Mouse (Mus musculus) heart, embryonic 16.5 days (tissue): ENCODE data around the gene Hk2. TPM values are rescaled to one million over a fixed set of nuclear protein-coding genes. Genes with fewer than 3 reads are reported as not detected.

ENCODE experiments used
- ATAC-seq: fragments of 200-750 bp; cut with Nextera tagmentation; replicated peaks from 2 replicates; pipeline ENCODE4 v1.8.0; 2017; ENCODE audit warnings: moderate number of reproducible peaks; ENCODE audit not compliant: insufficient read depth, low FRiP score; ENCODE audit errors: extremely low read depth
- H3K27ac ChIP-seq: fragments of 300-500 bp; sonication (generic); 2 replicates; pipeline ENCODE4 v1.5.1; 2014; ENCODE audit warnings: mild to moderate bottlenecking, low read length, control low read depth, moderate library complexity
- H3K27me3 ChIP-seq: fragments of 300-500 bp; sonication (generic); 2 replicates; pipeline ENCODE4 v1.6.1; 2014; ENCODE audit warnings: low read length, mixed read lengths; ENCODE audit not compliant: control insufficient read depth, insufficient read depth
- H3K36me3 ChIP-seq: fragments of 300-500 bp; sonication (generic); 2 replicates; pipeline ENCODE4 v1.6.1; 2014; ENCODE audit not compliant: control insufficient read depth, insufficient read depth
- H3K4me1 ChIP-seq: fragments of 300-500 bp; sonication (generic); 2 replicates; pipeline ENCODE4 v1.6.1; 2014; ENCODE audit warnings: low read length, mixed read lengths; ENCODE audit not compliant: control insufficient read depth, insufficient read depth
- H3K4me2 ChIP-seq: fragments of 300-500 bp; sonication (generic); 2 replicates; pipeline ENCODE4 v1.6.1; 2014; ENCODE audit warnings: low read depth, mild to moderate bottlenecking, control low read depth, low read length
- H3K4me3 ChIP-seq: fragments of 300-500 bp; sonication (generic); 2 replicates; pipeline ENCODE4 v1.5.1; 2014; ENCODE audit warnings: mild to moderate bottlenecking, control low read depth, low read length
- H3K9ac ChIP-seq: fragments of 300-500 bp; sonication (generic); 2 replicates; pipeline ENCODE4 v1.6.1; 2014; ENCODE audit warnings: low read length, control low read depth
- H3K9me3 ChIP-seq: fragments of 300-500 bp; sonication (generic); replicated peaks from 2 replicates; pipeline ENCODE4 v1.6.1; 2016; ENCODE audit warnings: low read length; ENCODE audit not compliant: control insufficient read depth
- WGBS: fragments of 180-500 bp; shearing (Covaris S2); extraction: QIAGEN DNeasy Blood & Tissue Kit; methylation state at CpG from one replicate; pipeline ENCODE4 v1.1.7; 2014; 5-methylcytosine and 5-hydroxymethylcytosine counted together
- polyA plus RNA-seq: library from polyadenylated mRNA; unstranded; fragments of >200 nt; fragmentation: Nextera tagmentation; extraction: Ambion mirVana; gene quantifications from 2 replicates; pipeline ENCODE4 v1.2.1, GENCODE M21; 2015

Hk2 gene
- polyA plus RNA-seq, 1 experiment from 2014 or later, result 37.4 TPM

- Histone ChIP-seq H3K9me3 (no peaks in the 10 kb centered on the region), H3K9ac (no peak overlapping the region), H3K36me3 (no peaks in the 10 kb centered on the region), H3K4me3 (no peak overlapping the region), H3K27me3 (no peaks in the 10 kb centered on the region), H3K4me2 (no peak overlapping the region), H3K4me1 (no peaks in the 10 kb centered on the region), H3K27ac (no peak overlapping the region)
- ATAC-seq, result no peak
- WGBS, result 83% methylated on average over 3 of the region's 3 CpGs
These were observed 58.6 kb downstream of the Hk2 start for GRCm38 (mm10) chr6:82715653-82716052.

- Histone ChIP-seq H3K27me3 (no peaks in the 10 kb centered on the region), H3K27ac (no peak overlapping the region), H3K4me3 (no peak overlapping the region), H3K4me1 (no peaks in the 10 kb centered on the region), H3K9me3 (no peaks in the 10 kb centered on the region), H3K4me2 (no peak overlapping the region), H3K9ac (no peak overlapping the region), H3K36me3 (no peaks in the 10 kb centered on the region)
- 79% methylated on average over 6 of the region's 6 CpGs for WGBS
- no peak for ATAC-seq
These were observed 59.0 kb downstream of the Hk2 start for GRCm38 (mm10) chr6:82715253-82715652.

- H3K4me1 ChIP-seq, result no peaks in the 10 kb centered on the region
- H3K27me3 ChIP-seq, result no peaks in the 10 kb centered on the region
- H3K4me2 ChIP-seq, result no peak overlapping the region
- no peak overlapping the region for H3K27ac ChIP-seq
- no peak overlapping the region for H3K9ac ChIP-seq
- H3K9me3 ChIP-seq, result no peaks in the 10 kb centered on the region
- no peaks in the 10 kb centered on the region for H3K36me3 ChIP-seq
- WGBS, result 80% methylated on average over 5 of the region's 5 CpGs
- no peak for ATAC-seq
- no peak overlapping the region for H3K4me3 ChIP-seq
These were observed 59.4 kb downstream of the Hk2 start for GRCm38 (mm10) chr6:82714841-82715240.

- H3K36me3 ChIP-seq, result no peaks in the 10 kb centered on the region
- H3K9me3 ChIP-seq, result no peaks in the 10 kb centered on the region
- no peaks in the 10 kb centered on the region for H3K27me3 ChIP-seq
- ATAC-seq, result peak; percentile 58; the same call in 1 of the 2 replicates
- no peak overlapping the region for H3K4me3 ChIP-seq
- 17% methylated on average over 3 of the region's 3 CpGs for WGBS
- no peaks in the 10 kb centered on the region for H3K4me1 ChIP-seq
- H3K27ac ChIP-seq, result no peak overlapping the region
- no peak overlapping the region for H3K4me2 ChIP-seq
- H3K9ac ChIP-seq, result no peak overlapping the region
These were observed 60.0 kb downstream of the Hk2 start for GRCm38 (mm10) chr6:82714243-82714642.

- H3K4me3 ChIP-seq, result no peak overlapping the region
- no peak overlapping the region for H3K9ac ChIP-seq
- H3K4me2 ChIP-seq, result no peak overlapping the region
- H3K9me3 ChIP-seq, result no peaks in the 10 kb centered on the region
- 75% methylated on average over 3 of the region's 3 CpGs for WGBS
- ATAC-seq, result no peak
- no peak overlapping the region for H3K27ac ChIP-seq
- no peaks in the 10 kb centered on the region for H3K36me3 ChIP-seq
- no peaks in the 10 kb centered on the region for H3K4me1 ChIP-seq
- no peaks in the 10 kb centered on the region; the same call in 1 of the 2 replicates for H3K27me3 ChIP-seq
These were observed 66.5 kb downstream of the Hk2 start for GRCm38 (mm10) chr6:82707742-82708141.

GRCm38 (mm10) chr6:82707241-82707640 is 67.0 kb downstream of the Hk2 start:
- H3K4me3 ChIP-seq, result no peak overlapping the region
- no peaks in the 10 kb centered on the region for H3K9me3 ChIP-seq
- no peak for ATAC-seq
- H3K27ac ChIP-seq, result no peak overlapping the region
- H3K36me3 ChIP-seq, result no peaks in the 10 kb centered on the region
- WGBS, result 86% methylated on average over 10 of the region's 10 CpGs
- no peaks in the 10 kb centered on the region for H3K4me1 ChIP-seq
- no peak overlapping the region for H3K4me2 ChIP-seq
- no peak overlapping the region for H3K9ac ChIP-seq
- H3K27me3 ChIP-seq, result no peaks in the 10 kb centered on the region; the same call in 1 of the 2 replicates

- Histone ChIP-seq H3K4me1 (no peaks in the 10 kb centered on the region), H3K4me2 (no peak within 1 kb of the TSS), H3K36me3 (no peaks in the 10 kb centered on the region), H3K27ac (no peak within 1 kb of the TSS), H3K9me3 (no peaks in the 10 kb centered on the region), H3K9ac (no peak within 1 kb of the TSS), H3K27me3 (no peaks in the 10 kb centered on the region; the same call in 1 of the 2 replicates), H3K4me3 (no peak within 1 kb of the TSS)
- no peak for ATAC-seq
- 75% methylated on average over 5 of the region's 5 CpGs for whole genome bisulfite sequencing
These were observed 69.0 kb downstream of the Hk2 start, which contains the start of gene Pole4 for GRCm38 (mm10) chr6:82705221-82705620. Gene Pole4 (minus strand): TSS chr6:82705365.

- Histone ChIP-seq H3K4me1 (no peaks in the 10 kb centered on the region), H3K36me3 (no peaks in the 10 kb centered on the region), H3K9me3 (no peaks in the 10 kb centered on the region), H3K4me2 (no peak overlapping the region), H3K4me3 (no peak overlapping the region), H3K27me3 (no peaks in the 10 kb centered on the region; the same call in 1 of the 2 replicates), H3K9ac (no peak overlapping the region), H3K27ac (no peak overlapping the region)
- 88% methylated on average over 3 of the region's 3 CpGs for WGBS
- ATAC-seq, result no peak
These were observed 70.5 kb downstream of the Hk2 start for GRCm38 (mm10) chr6:82703710-82704109.

- ATAC-seq, result peak; percentile 62; the same call in 1 of the 2 replicates
- Histone ChIP-seq H3K27me3 (no peaks in the 10 kb centered on the region; the same call in 1 of the 2 replicates), H3K9me3 (no peaks in the 10 kb centered on the region), H3K9ac (no peak overlapping the region), H3K4me1 (no peaks in the 10 kb centered on the region), H3K4me2 (no peak overlapping the region), H3K27ac (no peak overlapping the region), H3K36me3 (no peaks in the 10 kb centered on the region), H3K4me3 (no peak overlapping the region)
- 30% methylated on average over 16 of the region's 16 CpGs for WGBS
These were observed 71.6 kb downstream of the Hk2 start for GRCm38 (mm10) chr6:82702593-82703017.
